Mouse (Mus musculus): ENCODE measurements around the gene Ryr2. TPM values are rescaled to one million over a fixed set of nuclear protein-coding genes. Genes with fewer than 3 reads are reported as not detected.

Gene Ryr2
- total and polyA plus RNA-seq, 3 experiments = 0.60 TPM; not detected in 2

GRCm38 (mm10) chr13:11926215-11926614 is 180.5 kb downstream of the Ryr2 start:
- H3K4me1 ChIP-seq (ENCODE audit: insufficient read depth, low read depth, low read length) = no peaks in the 10 kb centered on the region
- H3K4me3 ChIP-seq (ENCODE audit: low read depth, low read length) = no peak overlapping the region
- ATAC-seq (ENCODE audit: extremely low read depth, insufficient number of reproducible peaks, low FRiP score, poor library complexity, severe bottlenecking) (no peak), DNase-seq (ENCODE audit: low spot score) (no peak)
- H3K9me3 ChIP-seq (replicated peaks) = no peaks in the 10 kb centered on the region
- H3K36me3 ChIP-seq (replicated peaks) = no peaks in the 10 kb centered on the region
- no peak for TF ChIP-seq TAL1 (conservative IDR thresholded peaks at IDR 0.05; ENCODE audit: low read depth, low read length)
- no peak for TF ChIP-seq POLR2AphosphoS5 (IDR thresholded peaks at IDR 0.05; ENCODE audit: insufficient replicate concordance, low read depth, low read length)
- no peak for TF ChIP-seq GATA1 (IDR thresholded peaks at IDR 0.05; ENCODE audit: borderline replicate concordance, low read length)
- TF ChIP-seq GATA2 (IDR thresholded peaks at IDR 0.05; ENCODE audit: borderline replicate concordance, low read depth, low read length) = no peak
- TF ChIP-seq CTCF (IDR thresholded peaks at IDR 0.05; ENCODE audit: low read depth, low read length) = no peak
- H3K27me3 ChIP-seq (ENCODE audit: insufficient read depth, low read length) = 0 out of 2 replicates have a peak, but pooled peaks cover 3% of the 10 kb centered on the region

- no peaks in the 10 kb centered on the region for H3K36me3 ChIP-seq (replicated peaks)
- H3K27me3 ChIP-seq (ENCODE audit: insufficient read depth, low read length) = no peaks in the 10 kb centered on the region
- no peak overlapping the region for H3K4me3 ChIP-seq (ENCODE audit: low read depth, low read length)
- DNase-seq (ENCODE audit: low spot score) (no peak), ATAC-seq (ENCODE audit: extremely low read depth, insufficient number of reproducible peaks, low FRiP score, poor library complexity, severe bottlenecking) (no peak)
- TF ChIP-seq GATA1 (IDR thresholded peaks at IDR 0.05; ENCODE audit: borderline replicate concordance, low read length) (no peak), CTCF (IDR thresholded peaks at IDR 0.05; ENCODE audit: low read depth, low read length) (no peak), GATA2 (IDR thresholded peaks at IDR 0.05; ENCODE audit: borderline replicate concordance, low read depth, low read length) (no peak), POLR2AphosphoS5 (IDR thresholded peaks at IDR 0.05; ENCODE audit: insufficient replicate concordance, low read depth, low read length) (no peak)
- H3K4me1 ChIP-seq (ENCODE audit: insufficient read depth, low read depth, low read length) = no peaks in the 10 kb centered on the region
- H3K9me3 ChIP-seq (replicated peaks) = no peaks in the 10 kb centered on the region
These were observed 182.0 kb downstream of the Ryr2 start for GRCm38 (mm10) chr13:11924732-11925131.

GRCm38 (mm10) chr13:11920495-11920894 is 186.2 kb downstream of the Ryr2 start:
- no peaks in the 10 kb centered on the region for H3K9me3 ChIP-seq (replicated peaks)
- ATAC-seq (ENCODE audit: extremely low read depth, insufficient number of reproducible peaks, low FRiP score, poor library complexity, severe bottlenecking) (no peak), DNase-seq (ENCODE audit: low spot score) (no peak)
- H3K4me3 ChIP-seq (ENCODE audit: low read depth, low read length) = no peak overlapping the region
- H3K36me3 ChIP-seq (replicated peaks) = no peaks in the 10 kb centered on the region
- H3K4me1 ChIP-seq (ENCODE audit: insufficient read depth, low read depth, low read length) = no peaks in the 10 kb centered on the region
- peaks cover 4% of the 10 kb centered on the region; the same call in 1 of the 2 replicates for H3K27me3 ChIP-seq (ENCODE audit: insufficient read depth, low read length)
- TF ChIP-seq GATA1 (IDR thresholded peaks at IDR 0.05; ENCODE audit: borderline replicate concordance, low read length) = no peak

GRCm38 (mm10) chr13:11919448-11919847 is 187.3 kb downstream of the Ryr2 start:
- no peaks in the 10 kb centered on the region for H3K36me3 ChIP-seq (replicated peaks)
- H3K27me3 ChIP-seq (ENCODE audit: insufficient read depth, low read length) = peaks cover 12% of the 10 kb centered on the region
- H3K9me3 ChIP-seq (replicated peaks) = no peaks in the 10 kb centered on the region
- DNase-seq (ENCODE audit: low spot score) (no peak), ATAC-seq (ENCODE audit: extremely low read depth, insufficient number of reproducible peaks, low FRiP score, poor library complexity, severe bottlenecking) (no peak)
- no peak overlapping the region for H3K4me3 ChIP-seq (ENCODE audit: low read depth, low read length)
- H3K4me1 ChIP-seq (ENCODE audit: insufficient read depth, low read depth, low read length) = no peaks in the 10 kb centered on the region
- no peak for TF ChIP-seq TAL1 (conservative IDR thresholded peaks at IDR 0.05; ENCODE audit: low read depth, low read length)
- no peak for TF ChIP-seq GATA1 (IDR thresholded peaks at IDR 0.05; ENCODE audit: borderline replicate concordance, low read length)
- no peak for TF ChIP-seq POLR2AphosphoS5 (IDR thresholded peaks at IDR 0.05; ENCODE audit: insufficient replicate concordance, low read depth, low read length)
- TF ChIP-seq CTCF (IDR thresholded peaks at IDR 0.05; ENCODE audit: low read depth, low read length) = no peak
- no peak for TF ChIP-seq GATA2 (IDR thresholded peaks at IDR 0.05; ENCODE audit: borderline replicate concordance, low read depth, low read length)

- TF ChIP-seq GATA2 (IDR thresholded peaks at IDR 0.05; ENCODE audit: borderline replicate concordance, low read depth, low read length) (no peak), TAL1 (conservative IDR thresholded peaks at IDR 0.05; ENCODE audit: low read depth, low read length) (no peak)
- Histone ChIP-seq H3K4me3 (ENCODE audit: low read depth, low read length) (no peak overlapping the region), H3K36me3 (replicated peaks) (no peaks in the 10 kb centered on the region), H3K4me1 (ENCODE audit: insufficient read depth, low read depth, low read length) (no peaks in the 10 kb centered on the region), H3K9me3 (replicated peaks) (no peaks in the 10 kb centered on the region), H3K27me3 (ENCODE audit: insufficient read depth, low read length) (peaks cover 20% of the 10 kb centered on the region)
- DNase-seq (ENCODE audit: low spot score) (no peak), ATAC-seq (ENCODE audit: extremely low read depth, insufficient number of reproducible peaks, low FRiP score, poor library complexity, severe bottlenecking) (no peak)
These were observed 191.1 kb downstream of the Ryr2 start for GRCm38 (mm10) chr13:11915619-11916018.

- DNase-seq (ENCODE audit: low spot score) = no peak
- Histone ChIP-seq H3K4me3 (ENCODE audit: low read depth, low read length) (no peak overlapping the region), H3K27me3 (ENCODE audit: insufficient read depth, low read length) (peaks cover 20% of the 10 kb centered on the region), H3K4me1 (ENCODE audit: insufficient read depth, low read depth, low read length) (no peaks in the 10 kb centered on the region), H3K36me3 (replicated peaks) (no peaks in the 10 kb centered on the region), H3K9me3 (replicated peaks) (no peaks in the 10 kb centered on the region)
- ATAC-seq (ENCODE audit: extremely low read depth, insufficient number of reproducible peaks, low FRiP score, poor library complexity, severe bottlenecking) = no peak
- TF ChIP-seq CTCF (IDR thresholded peaks at IDR 0.05; ENCODE audit: low read depth, low read length) = no peak
- no peak for TF ChIP-seq POLR2AphosphoS5 (IDR thresholded peaks at IDR 0.05; ENCODE audit: insufficient replicate concordance, low read depth, low read length)
- no peak for TF ChIP-seq GATA2 (IDR thresholded peaks at IDR 0.05; ENCODE audit: borderline replicate concordance, low read depth, low read length)
These were observed 192.1 kb downstream of the Ryr2 start for GRCm38 (mm10) chr13:11914682-11915081.

- Histone ChIP-seq H3K4me3 (ENCODE audit: low read depth, low read length) (no peak overlapping the region), H3K36me3 (replicated peaks) (no peaks in the 10 kb centered on the region), H3K9me3 (replicated peaks) (no peaks in the 10 kb centered on the region), H3K27me3 (ENCODE audit: insufficient read depth, low read length) (peaks cover 17% of the 10 kb centered on the region), H3K4me1 (ENCODE audit: insufficient read depth, low read depth, low read length) (no peaks in the 10 kb centered on the region)
- no peak for DNase-seq (ENCODE audit: low spot score)
- TF ChIP-seq TAL1 (conservative IDR thresholded peaks at IDR 0.05; ENCODE audit: low read depth, low read length) = no peak
- no peak for TF ChIP-seq GATA1 (IDR thresholded peaks at IDR 0.05; ENCODE audit: borderline replicate concordance, low read length)
- no peak for TF ChIP-seq POLR2AphosphoS5 (IDR thresholded peaks at IDR 0.05; ENCODE audit: insufficient replicate concordance, low read depth, low read length)
- TF ChIP-seq GATA2 (IDR thresholded peaks at IDR 0.05; ENCODE audit: borderline replicate concordance, low read depth, low read length) = no peak
- TF ChIP-seq CTCF (IDR thresholded peaks at IDR 0.05; ENCODE audit: low read depth, low read length) = no peak
- ATAC-seq (ENCODE audit: extremely low read depth, insufficient number of reproducible peaks, low FRiP score, poor library complexity, severe bottlenecking) = no peak
These were observed 194.5 kb downstream of the Ryr2 start for GRCm38 (mm10) chr13:11912208-11912607.

All from G1E (cell line).